Mouse (Mus musculus) neutrophil, adult 5-6 weeks (primary cell): Measurements from ENCODE around the gene Slfn3. TPM values are rescaled to one million over a fixed set of nuclear protein-coding genes. Genes with fewer than 3 reads are reported as not detected.

Experiments used
- ATAC-seq: fragments of 151-379, 151-347 bp; 2 replicates; pipeline ENCODE4 v1.8.0; 2017; ENCODE audit warnings: mild to moderate bottlenecking, moderate TSS enrichment; ENCODE audit not compliant: insufficient number of reproducible peaks, poor library complexity, low FRiP score, severe bottlenecking; ENCODE audit errors: extremely low read depth
- total RNA-seq: library from RNA; stranded (forward); fragments of 200-1000 nt; gene quantifications from 2 replicates; pipeline ENCODE4 v1.2.3, GENCODE M21; 2017

Gene Slfn3
- total RNA-seq, 1 experiment from 2014 or later = 6.6 TPM

GRCm38 (mm10) chr11:83262673-83263072, 71.5 kb downstream of the Slfn3 start:
- ATAC-seq = no peak

GRCm38 (mm10) chr11:83263146-83263545, 72.0 kb downstream of the Slfn3 start:
- ATAC-seq = peak; percentile 64; the same call in 1 of the 2 replicates

Other genes with a start within 250 kb of the Slfn3 start
- 117 and 124 TPM in 2 replicates for gene Slfn5, start 240.0 kb upstream of the Slfn3 start, total RNA-seq
- 5.5 and 8.0 TPM in 2 replicates for gene Slfn9, start 199.5 kb upstream of the Slfn3 start, total RNA-seq
- 130 and 136 TPM in 2 replicates for gene Slfn8, start 170.5 kb upstream of the Slfn3 start, total RNA-seq
- 1,322 and 1,334 TPM in 2 replicates for gene Slfn2, start 126.2 kb upstream of the Slfn3 start, total RNA-seq
- 691 and 728 TPM in 2 replicates for gene Slfn1, start 74.5 kb upstream of the Slfn3 start, total RNA-seq
- gene Slfn4, start 16.1 kb upstream of the Slfn3 start, total RNA-seq = 903 and 944 TPM in 2 replicates
- gene Slfn14, start 95.4 kb downstream of the Slfn3 start, total RNA-seq = 0.37 and 0.93 TPM in 2 replicates
- gene Ap2b1, start 107.7 kb downstream of the Slfn3 start, total RNA-seq = 71.2 and 77.4 TPM in 2 replicates
- 6.5 and 7.6 TPM in 2 replicates for gene Pex12, start 111.3 kb downstream of the Slfn3 start, total RNA-seq
- 0.37 and 1.0 TPM in 2 replicates for gene Rasl10b, start 217.8 kb downstream of the Slfn3 start, total RNA-seq
- gene Gas2l2, start 238.1 kb downstream of the Slfn3 start, total RNA-seq = not detected in 2 replicates
- 0.93 and 2.6 TPM in 2 replicates for gene 1700020L24Rik, start 246.3 kb downstream of the Slfn3 start, total RNA-seq